Mouse (Mus musculus) retina, postnatal 7 days (tissue): ENCODE measurements around the gene Clasrp.

Experiments used
- DNase-seq: peaks from one replicate; pipeline ENCODE4 v3.0.0-alpha.2; 2012; ENCODE audit warnings: low read depth, low spot score

Clasrp gene

GRCm38 (mm10) chr7:19603849-19604605 is at the start of gene Clasrp:
Gene Clasrp, minus strand, starts transcription at chr7:19604486.
- peak; percentile 87 for DNase-seq

DNA sequence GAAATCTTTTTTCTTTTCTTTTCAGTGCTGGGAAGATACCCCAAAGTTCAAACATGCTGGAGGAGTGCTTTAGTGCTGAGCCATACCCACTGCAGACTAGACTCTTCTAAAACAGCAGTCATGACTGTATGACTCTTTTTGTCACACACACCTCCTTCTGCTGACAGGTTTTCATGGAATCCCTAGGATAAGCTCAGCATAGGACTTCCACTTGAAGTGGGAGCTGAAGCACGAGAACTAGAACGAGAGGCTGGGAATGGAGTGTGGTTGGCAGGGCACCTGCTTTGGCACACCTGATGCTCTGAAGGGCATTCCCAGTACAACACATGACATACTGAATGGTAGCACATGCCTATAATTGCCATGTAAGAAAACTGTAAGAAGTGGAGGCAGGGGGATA is 48.3 kb upstream of the Clasrp start:
- DNase-seq: no peak

- no peak for DNase-seq
Measured at GRCm38 (mm10) chr7:19651063-19651786, 46.9 kb upstream of the Clasrp start.

GRCm38 (mm10) chr7:19641223-19641622 is 36.9 kb upstream of the Clasrp start:
- no peak for DNase-seq

- DNase-seq: no peak
Measured at GRCm38 (mm10) chr7:19635074-19635827, 31.0 kb upstream of the Clasrp start.

DNA sequence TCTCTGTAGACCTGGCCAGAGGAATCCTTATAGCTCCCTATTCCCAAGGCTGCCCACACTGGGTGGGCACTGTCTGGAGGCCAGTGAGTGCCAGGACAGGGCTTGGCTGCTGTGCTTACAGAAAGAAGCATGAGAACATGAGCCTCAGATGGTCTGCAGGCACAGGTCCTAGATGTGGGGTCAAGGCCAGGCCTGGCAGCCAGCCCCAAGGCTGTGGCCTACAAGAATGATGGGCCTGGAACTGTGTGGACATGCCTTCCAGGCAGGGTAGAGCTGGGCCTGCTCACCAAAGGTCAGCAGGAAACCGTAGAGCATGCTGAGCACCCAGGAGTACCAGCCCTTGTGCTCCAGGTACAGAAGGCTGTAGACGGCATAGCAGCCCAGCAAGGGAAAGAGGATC is 30.3 kb upstream of the Clasrp start:
- DNase-seq: no peak

- DNase-seq: no peak
Measured at GRCm38 (mm10) chr7:19633855-19634254, 29.6 kb upstream of the Clasrp start.

DNA sequence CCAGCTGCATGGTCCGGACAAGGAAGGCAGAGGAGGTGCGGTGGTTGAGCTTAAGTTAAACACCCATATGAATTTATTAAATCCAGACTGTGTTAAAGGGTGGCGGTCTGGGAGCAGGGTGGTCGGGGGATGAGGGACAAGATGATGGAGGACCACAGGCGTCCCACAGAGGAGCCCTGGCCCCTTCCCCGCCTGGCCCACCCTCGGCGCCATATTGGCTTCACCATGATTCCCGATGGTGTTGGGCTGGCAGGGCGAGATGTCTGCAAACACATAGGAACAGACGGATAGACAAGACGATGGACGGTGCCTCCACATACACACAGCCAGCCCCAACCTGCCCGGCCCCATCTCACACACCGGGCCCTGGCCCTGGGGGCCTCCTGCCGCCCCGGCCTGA is 28.9 kb upstream of the Clasrp start:
- no peak for DNase-seq

- no peak for DNase-seq
Measured at GRCm38 (mm10) chr7:19632720-19633119, 28.4 kb upstream of the Clasrp start.

DNA sequence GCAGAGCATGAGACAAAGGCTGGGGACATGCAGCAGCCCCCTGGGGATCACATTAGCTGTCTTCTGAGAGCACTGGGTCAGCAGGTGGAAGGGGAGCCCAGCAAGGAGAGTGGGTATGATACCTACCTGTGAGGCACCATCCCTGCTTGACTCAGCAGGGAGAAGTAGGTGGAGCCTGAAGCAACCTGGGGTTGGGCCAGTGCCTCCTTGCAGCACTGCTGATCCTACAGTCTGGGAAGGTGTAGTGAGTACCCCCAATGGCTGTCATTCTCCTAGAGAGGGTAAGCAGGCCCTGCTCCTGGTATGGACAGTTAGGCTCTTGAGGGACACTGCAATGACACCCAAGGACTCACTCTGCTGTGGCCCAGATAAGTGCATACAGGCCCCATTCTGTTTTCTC is 28.0 kb upstream of the Clasrp start:
- DNase-seq: no peak

DNA sequence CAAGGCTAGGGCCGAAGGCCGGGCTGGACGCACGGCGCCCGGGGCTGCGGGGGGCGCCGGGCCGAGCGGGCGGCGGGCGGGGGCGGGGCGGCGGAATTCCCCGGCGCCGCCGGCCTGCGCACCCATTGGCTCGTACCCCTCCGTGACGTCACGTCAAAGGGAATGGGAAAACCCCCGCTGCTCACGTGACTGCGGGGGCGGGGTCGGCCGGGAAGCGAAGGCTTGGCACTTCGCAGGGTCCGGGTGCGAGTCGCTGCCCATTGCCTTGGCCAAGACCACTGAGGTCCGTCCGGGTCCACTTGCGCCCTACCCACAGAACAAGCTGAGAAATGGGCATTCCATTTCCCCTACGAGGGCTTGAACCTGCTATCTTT is 25.1 kb upstream of the Clasrp start, which contains the start of gene Relb:
Gene Relb, minus strand, starts transcription at position 78 of the 374 bp plus-strand sequence.
- DNase-seq: peak; percentile 80

DNA sequence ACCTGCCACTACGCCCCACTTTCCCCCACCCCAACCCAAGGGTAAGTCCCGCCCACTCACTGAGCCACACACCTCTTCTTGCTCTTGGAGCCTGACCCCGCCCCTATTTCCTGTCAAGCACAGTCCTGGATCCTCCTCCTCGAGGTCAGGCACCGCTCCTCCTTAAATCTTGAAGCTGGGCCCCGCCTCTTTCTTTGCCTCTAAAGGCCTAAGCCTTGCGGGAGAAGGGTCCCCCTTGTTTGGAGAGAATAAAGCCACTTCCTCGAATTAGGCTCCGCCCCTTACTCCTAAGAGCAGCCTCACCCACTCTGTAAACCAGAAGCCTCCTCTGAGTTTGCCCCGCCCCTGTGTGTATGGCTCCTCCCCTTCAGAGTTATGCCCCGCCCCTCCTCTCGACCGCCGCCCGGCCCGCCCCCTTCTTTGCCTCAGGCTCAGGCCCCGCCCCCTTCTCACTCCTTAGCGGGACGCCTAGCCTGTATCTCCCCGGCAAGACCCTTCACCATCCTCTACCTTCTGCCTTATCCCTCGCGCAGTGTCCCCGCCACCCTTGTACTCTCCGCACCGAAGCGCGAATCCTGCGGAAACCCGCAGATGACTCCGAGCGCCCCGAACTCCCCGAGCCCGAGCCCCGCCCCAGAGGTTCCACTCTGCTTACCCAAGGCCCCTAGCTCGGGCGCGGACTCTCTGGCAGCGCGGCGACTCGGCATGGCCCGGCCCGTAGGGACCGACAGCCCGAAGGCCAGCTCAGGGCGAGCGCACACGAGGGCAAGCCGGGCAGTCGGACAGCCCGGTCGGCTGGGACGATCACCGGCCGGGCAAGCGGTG is 24.5 kb upstream of the Clasrp start:
- peak; percentile 80 for DNase-seq

GRCm38 (mm10) chr7:19628192-19628535 is 23.9 kb upstream of the Clasrp start:
- DNase-seq: no peak

DNA sequence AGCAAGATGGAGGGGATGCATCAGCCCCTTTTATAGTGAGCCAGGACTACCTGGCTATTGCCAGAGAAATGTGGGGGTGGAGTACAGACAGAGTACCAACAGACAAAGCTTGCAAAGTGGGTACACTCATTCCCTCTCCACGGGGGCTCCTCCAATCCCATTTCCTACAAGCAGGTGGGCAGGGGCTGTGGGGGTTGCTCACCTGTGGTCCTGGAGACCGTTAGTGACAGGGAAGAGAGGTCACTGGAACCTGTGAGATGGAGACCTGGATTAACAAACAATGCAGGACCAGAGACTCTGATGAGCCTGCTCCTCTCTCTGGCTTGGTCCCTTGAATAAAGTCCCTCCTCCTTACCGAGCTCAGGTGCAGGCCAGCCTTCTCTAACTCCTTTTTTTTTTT is 23.4 kb upstream of the Clasrp start:
- DNase-seq: no peak

GRCm38 (mm10) chr7:19623433-19623832 is 19.1 kb upstream of the Clasrp start:
- DNase-seq: no peak

DNA sequence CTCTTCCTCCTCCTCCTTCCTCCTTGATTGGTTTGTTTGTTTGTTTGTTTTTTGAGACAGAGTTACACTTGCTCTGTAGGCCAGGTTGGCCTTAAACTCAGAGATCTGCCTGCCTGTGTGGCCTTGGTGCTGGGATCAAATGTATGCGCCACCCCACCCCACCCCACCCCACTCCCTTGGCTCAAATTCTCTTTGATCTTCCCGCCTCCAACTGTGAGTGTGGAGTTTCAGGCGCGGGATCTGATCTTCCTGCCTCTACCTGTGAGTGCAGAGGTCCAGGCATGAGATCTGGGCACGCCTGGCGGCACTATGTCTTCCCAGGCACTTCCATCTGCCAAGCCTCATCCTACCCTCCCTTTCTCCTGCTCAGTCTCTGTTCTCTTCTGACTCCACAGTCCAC is 18.0 kb upstream of the Clasrp start:
- no peak for DNase-seq

- DNase-seq: no peak
Measured at GRCm38 (mm10) chr7:19620811-19621210, 16.5 kb upstream of the Clasrp start.

GRCm38 (mm10) chr7:19619004-19619801 is 14.9 kb upstream of the Clasrp start:
- peak; percentile 78 for DNase-seq

GRCm38 (mm10) chr7:19615036-19615577 is 10.8 kb upstream of the Clasrp start:
- no peak for DNase-seq

DNA sequence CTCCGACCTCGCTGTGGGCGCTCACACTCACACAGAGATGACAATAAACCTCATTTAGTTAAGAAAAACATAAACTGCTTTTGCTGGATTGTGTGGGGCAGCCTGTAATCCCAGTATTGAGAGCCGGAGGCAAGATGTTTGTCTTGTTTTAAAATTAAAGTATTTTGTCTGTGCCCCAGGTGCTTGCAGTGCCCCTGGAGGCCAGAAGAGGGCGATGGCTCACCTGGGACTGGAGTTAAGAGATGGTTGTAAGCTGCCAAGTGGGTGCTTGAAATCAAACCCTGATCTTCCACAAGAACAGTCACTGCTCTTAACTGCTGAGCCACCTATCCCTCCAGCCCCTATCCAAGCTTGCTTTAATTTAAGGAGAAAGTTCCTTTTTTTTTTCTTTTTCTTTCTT is 6.7 kb upstream of the Clasrp start:
- DNase-seq: no peak
